Mouse (Mus musculus) neural tube, embryonic 11.5 days (tissue): ENCODE measurements at regions not wholly inside any gene's neighbourhood (a gene's known extent, or its start where the extent isn't known, plus 50 kb on each side); places are given as distances from the start of the nearest gene placed in this dataset.

Experiments
- ATAC-seq: fragments of 200-750 bp; cut with Nextera tagmentation; 2 replicates; pipeline ENCODE4 v1.8.0; 2017; ENCODE audit warnings: moderate number of reproducible peaks, mild to moderate bottlenecking, moderate TSS enrichment, moderate library complexity; ENCODE audit not compliant: insufficient read depth, low FRiP score, low TSS enrichment
- DNase-seq: peaks from one replicate; pipeline ENCODE4 v3.0.0-alpha.2; 2015; ENCODE audit warnings: low spot score
- H3K27ac ChIP-seq: fragments of 300-500 bp; sonication (generic); 2 replicates; pipeline ENCODE4 v1.5.1; 2014; ENCODE audit warnings: low read depth, mild to moderate bottlenecking, low read length
- H3K27me3 ChIP-seq: fragments of 300-500 bp; sonication (generic); 2 replicates; pipeline ENCODE4 v1.6.1; 2014; ENCODE audit warnings: mild to moderate bottlenecking, low read length, mixed read lengths; ENCODE audit not compliant: control insufficient read depth, insufficient read depth
- H3K36me3 ChIP-seq: fragments of 300-500 bp; sonication (generic); 2 replicates; pipeline ENCODE4 v1.6.1; 2014; ENCODE audit warnings: mild to moderate bottlenecking, low read length, moderate library complexity, mixed read lengths; ENCODE audit not compliant: control insufficient read depth, insufficient read depth
- H3K4me1 ChIP-seq: fragments of 300-500 bp; sonication (generic); 2 replicates; pipeline ENCODE4 v1.6.1; 2014; ENCODE audit warnings: low read length, mixed read lengths; ENCODE audit not compliant: control insufficient read depth, insufficient read depth
- H3K4me2 ChIP-seq: fragments of 300-500 bp; sonication (generic); 2 replicates; pipeline ENCODE4 v1.6.1; 2014; ENCODE audit warnings: low read depth, mild to moderate bottlenecking, moderate library complexity
- H3K4me3 ChIP-seq: fragments of 300-500 bp; sonication (generic); 2 replicates; pipeline ENCODE4 v1.5.1; 2014; ENCODE audit warnings: low read depth, low read length
- H3K9ac ChIP-seq: fragments of 300-500 bp; sonication (generic); 2 replicates; pipeline ENCODE4 v1.6.1; 2014; ENCODE audit warnings: mild to moderate bottlenecking, low read length
- H3K9me3 ChIP-seq: fragments of 300-500 bp; sonication (generic); 2 replicates; pipeline ENCODE4 v1.6.1; 2016; ENCODE audit warnings: low read length; ENCODE audit not compliant: control insufficient read depth
- WGBS: fragments of 180-500 bp; shearing (Covaris S2); extraction: QIAGEN DNeasy Blood & Tissue Kit; methylation state at CpG from one replicate; pipeline ENCODE4 v1.1.7; 2014; 5-methylcytosine and 5-hydroxymethylcytosine counted together

- DNase-seq (no peak), ATAC-seq (no peak)
- no peak overlapping the region for H3K27ac ChIP-seq
- H3K27me3 ChIP-seq, result peaks cover 6% of the 10 kb centered on the region
- no peaks in the 10 kb centered on the region for H3K9me3 ChIP-seq
- H3K9ac ChIP-seq, result no peak overlapping the region
- H3K4me3 ChIP-seq, result no peak overlapping the region
- peaks cover 16% of the 10 kb centered on the region for H3K4me1 ChIP-seq
- H3K4me2 ChIP-seq, result no peak overlapping the region
- no peaks in the 10 kb centered on the region for H3K36me3 ChIP-seq
- 88% methylated on average over 9 of the region's 9 CpGs for WGBS
Observed at GRCm38 (mm10) chr8:88449001-88449400, 72.2 kb upstream of the Nkd1 start.

GRCm38 (mm10) chr8:88449534-88449933 is 71.6 kb upstream of the Nkd1 start:
- H3K4me3 ChIP-seq, result no peak overlapping the region
- ATAC-seq (no peak), DNase-seq (no peak)
- peaks cover 6% of the 10 kb centered on the region for H3K27me3 ChIP-seq
- H3K36me3 ChIP-seq, result no peaks in the 10 kb centered on the region
- peaks cover 19% of the 10 kb centered on the region for H3K4me1 ChIP-seq
- WGBS, result 74% methylated on average over 5 of the region's 5 CpGs
- H3K9me3 ChIP-seq, result no peaks in the 10 kb centered on the region
- no peak overlapping the region for H3K9ac ChIP-seq
- H3K4me2 ChIP-seq, result no peak overlapping the region
- H3K27ac ChIP-seq, result no peak overlapping the region

- peaks cover 8% of the 10 kb centered on the region for H3K27me3 ChIP-seq
- no peak overlapping the region for H3K27ac ChIP-seq
- no peaks in the 10 kb centered on the region for H3K9me3 ChIP-seq
- H3K9ac ChIP-seq, result peak overlapping the region; percentile 1
- peaks cover 30% of the 10 kb centered on the region for H3K4me1 ChIP-seq
- ATAC-seq, result no peak
- H3K4me2 ChIP-seq, result peak overlapping the region; percentile 33
- no peak overlapping the region for H3K4me3 ChIP-seq
- no peaks in the 10 kb centered on the region for H3K36me3 ChIP-seq
- WGBS, result 4% methylated on average over 26 of the region's 26 CpGs
- DNase-seq, result peak; percentile 25
Observed at GRCm38 (mm10) chr8:88450864-88451657, 70.1 kb upstream of the Nkd1 start.

GRCm38 (mm10) chr8:88451658-88452500 is 69.3 kb upstream of the Nkd1 start:
- Histone ChIP-seq H3K9ac (peak overlapping the region; percentile 1), H3K27me3 (peaks cover 8% of the 10 kb centered on the region), H3K4me1 (peaks cover 30% of the 10 kb centered on the region), H3K4me2 (peak overlapping the region; percentile 33), H3K36me3 (no peaks in the 10 kb centered on the region), H3K27ac (no peak overlapping the region), H3K9me3 (no peaks in the 10 kb centered on the region), H3K4me3 (no peak overlapping the region)
- no peak for ATAC-seq
- DNase-seq, result peak; percentile 61
- 26% methylated on average over 17 of the region's 17 CpGs for WGBS

GRCm38 (mm10) chr8:88452501-88452847 is 68.7 kb upstream of the Nkd1 start:
- Histone ChIP-seq H3K27me3 (peaks cover 8% of the 10 kb centered on the region), H3K36me3 (no peaks in the 10 kb centered on the region), H3K9ac (no peak overlapping the region), H3K4me2 (no peak overlapping the region), H3K4me3 (no peak overlapping the region), H3K4me1 (peaks cover 30% of the 10 kb centered on the region), H3K9me3 (no peaks in the 10 kb centered on the region), H3K27ac (no peak overlapping the region)
- WGBS, result 78% methylated on average over 6 of the region's 6 CpGs
- DNase-seq (no peak), ATAC-seq (no peak)

- peak overlapping the region; percentile 81 for H3K9ac ChIP-seq
- H3K4me2 ChIP-seq, result peak overlapping the region; percentile 95
- H3K27me3 ChIP-seq, result peaks cover 8% of the 10 kb centered on the region
- H3K27ac ChIP-seq, result peak overlapping the region; percentile 87
- DNase-seq, result peak; percentile 87
- peaks cover 30% of the 10 kb centered on the region for H3K4me1 ChIP-seq
- under 1% methylated on average over 55 of the region's 75 CpGs for WGBS
- no peaks in the 10 kb centered on the region for H3K9me3 ChIP-seq
- peak; percentile 76 for ATAC-seq
- peak overlapping the region; percentile 45 for H3K4me3 ChIP-seq
- H3K36me3 ChIP-seq, result no peaks in the 10 kb centered on the region
Observed at GRCm38 (mm10) chr8:88454048-88454696, 67.0 kb upstream of the Nkd1 start.

GRCm38 (mm10) chr8:88454906-88455305 is 66.2 kb upstream of the Nkd1 start:
- DNase-seq, result peak; percentile 40
- Histone ChIP-seq H3K4me3 (peak overlapping the region; percentile 45), H3K4me1 (peaks cover 30% of the 10 kb centered on the region), H3K4me2 (peak overlapping the region; percentile 95), H3K36me3 (no peaks in the 10 kb centered on the region), H3K9ac (peak overlapping the region; percentile 81), H3K27ac (peak overlapping the region; percentile 87), H3K9me3 (no peaks in the 10 kb centered on the region; the same call in 1 of the 2 replicates), H3K27me3 (peaks cover 8% of the 10 kb centered on the region)
- WGBS, result 7% methylated on average over 4 of the region's 4 CpGs
- no peak for ATAC-seq

GRCm38 (mm10) chr8:88455434-88456020 is 65.6 kb upstream of the Nkd1 start:
- Histone ChIP-seq H3K9ac (peak overlapping the region; percentile 53), H3K27me3 (peaks cover 8% of the 10 kb centered on the region), H3K36me3 (no peaks in the 10 kb centered on the region), H3K4me3 (peak overlapping the region; percentile 19), H3K9me3 (no peaks in the 10 kb centered on the region; the same call in 1 of the 2 replicates), H3K4me2 (peak overlapping the region; percentile 95), H3K27ac (peak overlapping the region; percentile 87; the same call in 1 of the 2 replicates), H3K4me1 (peaks cover 30% of the 10 kb centered on the region)
- peak; percentile 66 for DNase-seq
- 7% methylated on average over 28 of the region's 28 CpGs for WGBS
- ATAC-seq, result no peak
